Mouse (Mus musculus) CD4-positive, CD25-positive, alpha-beta regulatory T cell (primary cell): ENCODE measurements around the gene Pip5kl1. TPM values are rescaled to one million over a fixed set of nuclear protein-coding genes. Genes with fewer than 3 reads are reported as not detected.

ENCODE experiments used
- polyA plus RNA-seq: library from polyadenylated mRNA; unstranded; fragments of 100-300 nt; shearing (Covaris generic); gene quantifications from one replicate; pipeline ENCODE4 v1.2.1, GENCODE M21; 2017

Gene Pip5kl1
- polyA plus RNA-seq: 0.36 TPM

DNA sequence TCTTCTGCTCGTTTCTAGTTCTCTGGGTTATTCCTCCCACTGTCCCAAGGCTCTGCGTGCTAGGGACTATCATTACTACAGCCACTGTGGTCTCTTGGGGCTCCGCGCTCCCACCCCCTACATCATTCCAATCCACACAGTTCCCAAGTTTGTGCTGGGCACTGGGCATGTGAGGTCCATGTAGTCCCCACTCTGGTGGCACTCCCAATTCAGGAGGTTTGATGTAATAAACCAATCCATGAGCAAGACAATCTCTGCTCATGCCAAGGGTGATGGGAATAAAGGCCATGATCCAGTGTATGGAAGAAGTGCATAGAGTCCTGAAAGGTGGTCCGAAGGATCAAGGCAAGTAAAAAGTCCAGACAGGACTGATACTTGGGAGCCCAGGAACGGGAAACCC lies at the start of gene Pip5kl1:
Pip5kl1 (plus strand) TSS at position 301 of the 400 bp plus-strand sequence.

DNA sequence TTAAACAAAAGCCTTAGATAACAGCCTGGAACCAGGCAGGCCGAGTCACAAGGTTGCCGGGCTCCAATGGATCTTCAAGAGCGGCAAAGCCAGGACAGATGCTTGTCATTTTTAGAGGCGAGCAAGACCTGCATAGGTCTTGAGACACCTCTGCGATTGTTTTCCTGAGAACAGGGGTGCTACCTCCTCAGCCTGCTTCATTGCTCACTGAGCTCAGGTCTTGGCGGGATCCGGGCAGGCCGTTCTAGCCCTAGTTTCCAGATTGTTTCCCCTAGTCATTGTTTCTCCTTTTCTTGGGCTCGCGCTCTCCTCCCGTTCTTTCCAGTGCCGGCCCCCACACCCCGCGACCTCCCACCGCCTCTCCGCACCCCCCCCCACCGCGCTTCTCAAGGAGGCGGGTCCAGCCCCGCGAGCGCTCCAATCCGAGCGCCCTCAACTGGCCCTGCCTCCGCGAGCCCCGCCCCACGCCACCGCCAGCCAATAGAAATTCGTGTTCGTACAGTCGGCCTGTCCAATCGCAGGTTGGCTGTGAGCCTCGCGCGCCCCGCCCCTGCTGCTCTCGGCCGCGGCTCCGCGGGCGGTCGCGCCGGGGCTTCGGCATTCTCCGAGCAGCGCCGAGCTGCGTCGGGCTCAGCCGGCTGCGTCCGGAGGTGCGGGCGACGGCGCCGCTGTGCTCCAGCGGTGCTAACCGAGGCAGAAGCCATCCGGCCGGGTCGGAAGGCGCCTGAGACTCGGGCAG lies 39.7 kb upstream of the Pip5kl1 start, which contains the start of gene Fam102a:
Fam102a (plus strand) TSS at position 600 of the 739 bp plus-strand sequence.

DNA sequence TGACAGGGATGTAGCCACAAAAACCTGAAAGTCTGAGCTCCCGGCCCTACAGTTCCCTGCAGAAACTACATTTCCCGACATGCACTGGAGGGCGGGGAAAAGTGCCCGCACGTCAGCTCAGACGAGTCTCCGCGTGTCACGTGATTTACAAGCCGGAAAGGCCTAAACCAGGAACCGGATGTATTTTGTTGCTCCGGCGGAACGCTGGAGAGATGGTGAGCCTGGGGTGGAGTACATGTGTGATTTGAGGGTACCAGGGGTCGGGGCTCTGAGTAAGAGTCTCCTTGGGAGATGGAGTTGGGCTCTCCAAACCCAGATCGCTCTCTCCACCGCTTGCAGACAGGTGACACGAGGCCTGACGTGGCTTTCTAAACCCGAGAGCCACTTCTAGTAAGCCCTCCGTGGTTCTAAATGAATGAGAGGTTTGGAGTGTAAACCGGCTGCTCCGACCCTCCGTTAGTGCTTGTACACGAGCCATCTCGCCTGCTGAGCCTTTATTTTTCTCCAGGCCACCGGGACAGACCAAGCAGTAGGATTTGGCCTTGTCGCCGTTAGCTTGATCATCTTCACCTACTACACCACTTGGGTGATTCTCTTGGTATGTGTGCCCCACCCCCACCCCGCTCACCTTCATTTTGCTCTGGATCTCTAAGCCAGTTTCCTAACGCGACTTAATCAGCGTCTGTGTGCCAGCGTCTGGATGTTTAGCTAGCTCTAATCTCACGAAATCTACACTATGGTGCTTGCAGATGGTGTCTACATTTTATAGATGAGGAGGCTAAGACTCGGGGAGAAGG lies 3.7 kb upstream of the Pip5kl1 start, which contains the start of gene Dpm2:
Dpm2 (plus strand) TSS at position 161 of the 797 bp plus-strand sequence.

DNA sequence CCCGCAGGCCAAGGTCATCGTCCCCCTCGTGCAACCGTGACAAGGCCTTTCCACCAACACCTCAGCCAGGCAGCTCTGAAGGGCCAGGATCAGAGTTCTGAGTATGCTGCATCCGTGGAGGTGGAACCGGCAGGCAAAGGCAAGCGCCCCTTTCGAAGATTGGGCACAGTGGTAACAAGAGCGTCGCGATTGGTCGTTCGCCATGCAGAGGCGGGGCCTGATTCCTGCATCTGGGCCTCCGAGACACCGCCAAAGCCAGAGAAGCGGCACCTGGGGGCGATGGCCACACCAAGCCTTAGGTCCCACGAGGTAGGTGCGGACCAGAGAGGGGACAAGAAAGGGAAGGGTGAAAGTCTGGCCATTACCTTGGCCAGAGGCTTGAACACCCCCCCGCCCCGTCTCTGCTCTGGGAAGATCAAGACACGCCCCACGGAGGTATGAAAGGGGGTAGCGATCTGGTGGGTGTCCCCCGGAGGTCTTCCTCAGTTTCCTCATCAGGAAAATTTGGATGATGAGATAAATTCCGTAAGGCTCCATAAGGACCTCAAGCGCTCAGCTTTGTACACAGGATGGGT lies 1.1 kb downstream of the Pip5kl1 start, which contains the start of gene 9430097D07Rik:
9430097D07Rik (minus strand) TSS at position 99 of the 575 bp plus-strand sequence.

DNA sequence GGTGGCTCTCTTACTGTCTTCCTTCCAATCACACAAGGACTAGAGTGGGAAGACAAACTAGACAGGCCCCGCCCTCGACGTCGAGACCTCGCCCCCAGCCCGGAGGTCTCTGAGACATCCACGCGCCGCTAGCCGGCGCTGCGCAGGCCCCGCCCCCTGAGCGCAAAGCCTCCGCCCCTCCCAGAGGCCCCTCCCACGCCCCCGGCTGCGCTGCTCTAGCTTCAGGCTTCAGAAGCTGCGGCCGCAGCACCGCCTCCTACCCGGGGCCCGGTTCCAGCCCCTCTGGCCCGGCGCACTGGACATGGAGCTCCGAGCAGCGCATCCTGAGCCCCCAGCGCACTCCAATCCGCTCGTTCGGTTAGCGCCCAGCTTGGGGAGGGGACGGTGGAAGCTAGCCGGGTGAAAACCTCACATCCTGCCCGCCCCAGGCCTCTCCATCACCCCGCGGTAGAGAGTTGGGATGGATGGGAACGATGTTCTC lies 12.3 kb downstream of the Pip5kl1 start, which contains the start of gene St6galnac4:
St6galnac4 (plus strand) TSS at position 225 of the 481 bp plus-strand sequence.

DNA sequence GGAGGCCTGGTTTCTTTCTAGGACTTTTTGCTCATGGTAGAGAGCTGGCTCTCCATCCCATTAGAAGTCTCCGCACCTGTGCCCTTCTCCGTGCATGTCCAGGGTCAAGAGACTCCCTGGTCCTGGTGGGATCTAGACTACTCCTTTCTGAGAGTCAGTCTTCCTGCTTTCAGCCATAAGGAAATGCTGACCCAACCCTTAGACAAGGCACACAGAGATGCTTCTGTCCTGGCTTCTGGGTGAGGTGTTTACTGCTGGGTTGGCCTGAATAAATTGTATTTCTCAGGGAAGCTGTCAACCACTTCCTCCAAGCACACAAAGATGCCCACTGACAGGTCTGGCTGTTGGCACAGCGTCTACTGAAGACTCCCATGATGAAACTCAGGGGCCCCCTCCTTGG lies 24.8 kb downstream of the Pip5kl1 start, which contains the start of gene St6galnac6:
St6galnac6 (plus strand) TSS at position 301 of the 400 bp plus-strand sequence.

DNA sequence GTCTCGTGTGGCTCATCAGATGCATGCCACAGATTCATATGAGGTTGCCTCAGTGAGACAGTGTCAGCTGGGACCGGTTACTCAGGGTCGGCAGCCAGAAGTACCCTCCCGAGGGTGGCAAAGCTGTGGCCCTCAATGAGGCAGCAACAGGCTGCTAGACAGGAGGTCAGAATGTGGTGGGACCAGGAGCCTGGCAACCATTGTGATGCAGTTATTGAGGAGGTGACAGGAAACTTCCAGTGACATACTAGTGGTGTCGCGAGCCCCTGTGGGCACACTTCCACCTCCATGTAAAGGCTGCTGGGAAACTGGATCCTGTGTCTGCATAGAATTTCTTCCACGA lies 46.9 kb downstream of the Pip5kl1 start, which contains the start of gene Ak1:
Ak1 (plus strand) TSS at position 242 of the 343 bp plus-strand sequence.

Other genes with a start within 250 kb of the Pip5kl1 start
- 125 TPM for gene Ciz1, start 222.5 kb upstream of the Pip5kl1 start, polyA plus RNA-seq
- gene Dnm1, start 221.5 kb upstream of the Pip5kl1 start, polyA plus RNA-seq: not detected
- 70.6 TPM for gene 1110008P14Rik, start 192.9 kb upstream of the Pip5kl1 start, polyA plus RNA-seq
- gene Lcn2, start 186.5 kb upstream of the Pip5kl1 start, polyA plus RNA-seq: not detected
- gene Ptges2, start 178.9 kb upstream of the Pip5kl1 start, polyA plus RNA-seq: 23.8 TPM
- 8.7 TPM for gene Naif1, start 124.3 kb upstream of the Pip5kl1 start, polyA plus RNA-seq
- gene Slc25a25, start 123.4 kb upstream of the Pip5kl1 start, polyA plus RNA-seq: 26.7 TPM
- 139 TPM for gene Fam102a, start 39.5 kb upstream of the Pip5kl1 start, polyA plus RNA-seq
- 139 TPM for gene Dpm2, start 3.9 kb upstream of the Pip5kl1 start, polyA plus RNA-seq
- 0.12 TPM for gene 9430097D07Rik, start 887 bp downstream of the Pip5kl1 start, polyA plus RNA-seq
- 43.7 TPM for gene St6galnac4, start 12.3 kb downstream of the Pip5kl1 start, polyA plus RNA-seq
- 5.1 TPM for gene St6galnac6, start 24.9 kb downstream of the Pip5kl1 start, polyA plus RNA-seq
- not detected for gene Ak1, start 47.0 kb downstream of the Pip5kl1 start, polyA plus RNA-seq
- gene Eng, start 71.8 kb downstream of the Pip5kl1 start, polyA plus RNA-seq: 0.19 TPM
- 25.7 TPM for gene Fpgs, start 129.3 kb downstream of the Pip5kl1 start, polyA plus RNA-seq
- gene Cdk9, start 138.3 kb downstream of the Pip5kl1 start, polyA plus RNA-seq: 177 TPM
- gene Sh2d3c, start 146.3 kb downstream of the Pip5kl1 start, polyA plus RNA-seq: 116 TPM
- gene 6330409D20Rik, start 166.2 kb downstream of the Pip5kl1 start, polyA plus RNA-seq: 0.85 TPM
- 76.5 TPM for gene Tor2a, start 182.4 kb downstream of the Pip5kl1 start, polyA plus RNA-seq
- 0.48 TPM for gene Ttc16, start 200.8 kb downstream of the Pip5kl1 start, polyA plus RNA-seq
- 4.9 TPM for gene Ptrh1, start 201.0 kb downstream of the Pip5kl1 start, polyA plus RNA-seq
- 0.22 TPM for gene Cfap157, start 209.6 kb downstream of the Pip5kl1 start, polyA plus RNA-seq